Mouse (Mus musculus) brain, embryonic 18.5 days (tissue): ENCODE measurements at regions not wholly inside any gene's neighbourhood (a gene's known extent, or its start where the extent isn't known, plus 50 kb on each side); places are given as distances from the start of the nearest gene placed in this dataset.

Experiments used
- DNase-seq: peaks from one replicate; pipeline ENCODE4 v3.0.0-alpha.2; 2012; ENCODE audit warnings: low read depth, low spot score

GRCm38 (mm10) chr3:102574320-102574719 lies 104.6 kb downstream of the Ngf start:
- DNase-seq: no peak

GRCm38 (mm10) chr3:102576896-102577295 lies 107.2 kb downstream of the Ngf start:
- no peak for DNase-seq

DNA sequence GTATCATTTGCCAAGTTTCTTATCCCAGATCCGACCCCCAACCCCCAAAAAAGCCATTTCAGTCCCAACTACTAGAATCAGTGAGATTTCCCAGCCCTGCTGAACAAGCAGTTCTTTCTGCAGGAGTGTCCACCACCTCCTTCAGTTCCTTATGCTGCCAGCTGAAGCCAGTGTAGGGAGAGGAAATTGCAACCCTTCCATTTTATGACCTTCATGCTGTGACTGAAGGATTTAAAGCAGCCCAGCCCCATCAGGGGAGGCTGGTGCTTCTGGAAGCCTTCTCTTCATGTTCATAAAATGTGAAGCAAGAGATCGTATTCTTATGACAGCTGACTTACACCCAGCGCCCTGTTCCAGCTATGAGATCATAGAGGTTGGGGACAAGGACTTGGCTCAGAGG lies 112.1 kb downstream of the Ngf start:
- no peak for DNase-seq

DNA sequence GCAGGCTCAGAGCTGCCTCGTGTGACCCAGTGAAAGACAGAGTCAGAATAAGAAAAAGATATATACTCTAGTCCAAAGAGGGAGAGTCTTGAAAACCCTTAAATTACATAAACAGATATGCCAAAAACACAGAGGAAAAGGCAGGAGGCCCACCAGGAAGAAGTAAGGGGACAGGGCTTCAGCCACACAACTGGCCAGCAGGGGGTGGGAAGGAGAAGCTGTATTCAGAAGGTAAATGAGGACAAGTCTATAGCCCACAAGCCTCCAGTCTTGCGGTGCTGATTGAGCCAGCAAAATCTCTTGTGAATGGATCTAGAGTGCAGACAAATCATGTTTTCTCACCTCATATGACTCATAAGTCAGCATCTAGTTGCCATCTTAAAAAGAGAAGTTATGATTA lies 115.4 kb downstream of the Ngf start:
- DNase-seq: no peak

DNA sequence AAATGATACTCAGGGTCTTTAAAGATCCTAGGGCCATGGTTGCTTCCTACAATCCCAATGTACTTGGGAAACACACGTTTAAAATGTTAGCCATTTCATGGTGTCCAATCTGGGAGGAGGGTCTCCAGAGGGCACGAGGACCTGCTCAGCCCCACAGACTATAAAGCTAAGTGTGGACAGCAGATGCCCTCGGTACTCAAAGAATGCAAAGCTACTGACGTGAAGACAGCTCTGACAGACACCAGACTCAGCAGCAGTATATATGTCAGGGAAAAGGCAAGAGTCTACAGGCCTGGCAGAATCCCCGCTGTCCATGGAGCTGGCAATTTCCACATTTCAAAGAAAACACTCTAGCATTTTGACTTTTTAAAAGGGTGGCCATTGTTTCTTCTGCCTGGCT lies 116.5 kb downstream of the Ngf start:
- no peak for DNase-seq

GRCm38 (mm10) chr3:102592041-102592440 lies 122.3 kb downstream of the Ngf start:
- DNase-seq: no peak

DNA sequence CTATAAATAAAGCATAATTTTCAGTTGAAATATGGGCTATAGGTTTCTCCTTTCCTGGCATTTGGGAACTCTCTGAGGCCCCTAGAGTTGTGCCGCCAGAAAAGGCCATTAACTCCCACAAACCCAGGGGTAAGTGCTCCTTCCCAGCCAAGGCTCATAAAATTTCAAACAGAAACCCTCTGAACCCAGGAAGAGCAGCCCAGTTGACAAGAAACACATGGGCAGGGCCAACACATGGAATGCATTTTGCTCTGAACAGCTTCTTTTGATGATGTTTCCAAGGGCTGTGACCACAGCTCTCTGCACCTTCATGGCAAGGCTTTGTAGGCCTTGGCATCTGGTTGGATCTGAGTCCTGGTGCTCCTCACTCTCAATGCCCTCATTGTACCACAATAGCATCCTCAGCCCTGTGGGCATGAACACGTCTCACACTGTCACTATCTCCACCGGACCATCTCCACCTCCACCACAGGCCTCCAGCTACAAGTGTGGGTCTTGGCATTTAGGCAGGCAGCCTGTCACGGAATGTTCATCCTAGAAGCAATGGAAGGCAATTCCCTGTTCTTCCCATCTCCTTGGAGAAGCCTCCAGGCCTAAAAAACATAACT lies 127.3 kb downstream of the Ngf start:
- no peak for DNase-seq

DNA sequence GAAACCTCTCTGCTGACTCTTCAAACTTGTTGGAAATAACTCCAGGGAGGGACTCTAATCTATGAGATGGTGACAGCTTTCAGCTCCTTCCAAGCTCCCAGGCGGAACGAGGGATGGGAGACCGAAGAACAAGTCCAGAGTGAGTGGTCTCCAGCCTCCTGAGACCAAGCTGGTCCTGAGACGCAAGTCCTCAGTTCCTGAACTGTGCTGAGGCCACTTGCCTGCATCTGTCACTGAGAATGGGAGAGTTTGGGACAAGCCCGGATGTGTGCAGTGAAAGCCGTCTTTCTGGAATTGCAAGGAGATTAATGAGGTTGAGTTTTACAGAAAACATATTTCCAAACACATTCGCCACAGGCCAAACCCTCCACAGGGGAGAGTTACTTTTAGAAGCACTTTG lies 129.3 kb downstream of the Ngf start:
- no peak for DNase-seq

- no peak for DNase-seq
Measured at GRCm38 (mm10) chr3:102602766-102603165, 131.6 kb upstream of the Tspan2 start.

DNA sequence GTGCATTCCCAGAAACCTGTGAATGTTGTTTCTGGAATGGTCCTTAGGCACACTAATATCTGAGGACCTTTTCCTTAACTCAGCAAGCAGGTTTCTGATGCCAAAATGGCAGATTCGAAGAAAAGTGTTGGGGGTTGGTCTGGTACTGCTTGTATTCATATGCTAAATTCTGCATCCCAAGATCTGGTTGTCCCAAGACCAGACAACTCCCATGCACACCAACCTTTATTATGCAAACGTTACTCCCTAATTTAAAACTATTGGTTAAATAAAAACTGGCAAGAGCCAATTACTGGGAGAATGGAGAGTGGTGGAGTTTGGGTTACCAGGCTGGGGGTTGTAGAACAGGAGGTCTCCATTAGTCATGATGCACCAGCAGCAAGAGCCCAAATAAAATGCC lies 129.0 kb upstream of the Tspan2 start:
- no peak for DNase-seq

DNA sequence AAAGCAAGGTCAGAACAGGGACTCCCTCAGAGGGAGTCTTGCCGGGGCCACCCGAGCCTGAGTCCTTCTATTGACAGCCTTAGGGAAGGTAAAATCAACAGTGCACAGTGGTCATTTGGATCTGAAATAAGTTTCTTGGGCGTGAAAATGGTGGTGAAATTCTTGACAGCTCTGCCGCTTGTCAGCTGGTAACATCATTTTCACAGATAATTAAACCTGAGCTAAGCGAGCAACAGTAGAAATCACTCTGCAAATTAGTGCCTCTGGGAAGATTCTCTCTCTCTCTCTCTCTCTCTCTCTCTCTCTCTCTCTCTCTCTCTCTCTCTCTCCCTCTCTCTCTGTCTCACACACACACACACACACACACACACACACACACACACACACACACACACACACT lies 123.4 kb upstream of the Tspan2 start:
- DNase-seq: no peak

DNA sequence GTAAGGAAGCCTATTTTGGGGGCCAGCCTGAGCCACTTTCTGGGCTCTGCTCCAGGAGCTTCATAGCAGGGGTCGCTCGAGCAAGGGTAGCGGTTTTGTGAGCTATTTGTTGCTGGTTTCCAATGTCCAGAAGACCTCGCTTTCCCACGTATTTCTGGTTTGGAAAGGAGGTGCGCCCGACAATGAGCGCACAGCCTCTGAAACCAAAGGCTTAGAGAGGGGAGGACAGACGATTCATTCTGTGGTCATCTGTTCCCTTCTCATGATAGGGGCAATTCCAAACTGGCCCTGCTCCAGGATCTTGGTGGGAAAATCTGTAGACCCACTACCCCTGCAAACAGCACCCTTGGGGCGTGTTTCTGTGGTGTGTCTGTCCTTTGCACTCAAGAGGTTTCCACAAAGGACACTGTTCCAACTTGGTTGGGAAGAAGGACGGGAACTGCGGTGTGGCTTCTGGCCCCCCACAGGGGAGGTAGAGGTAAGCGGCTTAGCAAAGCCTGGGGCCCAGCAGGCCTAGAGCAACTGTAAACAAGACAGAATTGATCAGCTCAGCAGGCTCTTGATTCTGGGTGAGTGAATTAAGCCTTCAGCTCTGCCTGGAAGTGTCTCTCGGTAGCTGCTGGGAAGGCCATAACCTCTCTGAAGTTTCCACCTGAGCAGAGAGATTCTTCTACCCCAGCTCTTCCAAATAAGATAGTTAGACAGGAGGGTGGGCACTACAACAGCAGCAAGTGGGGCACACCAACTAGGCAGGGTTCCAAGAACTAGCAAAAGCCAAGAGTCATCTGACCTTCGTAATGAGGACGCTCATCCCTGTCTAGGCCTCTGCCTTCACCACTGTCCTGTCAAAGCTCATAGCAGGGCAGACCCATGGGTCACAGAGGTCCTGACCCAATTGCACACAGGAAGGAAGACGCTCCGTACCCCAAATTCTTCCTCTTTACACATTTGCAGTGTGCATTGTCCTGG lies 122.6 kb upstream of the Tspan2 start:
- DNase-seq: no peak

DNA sequence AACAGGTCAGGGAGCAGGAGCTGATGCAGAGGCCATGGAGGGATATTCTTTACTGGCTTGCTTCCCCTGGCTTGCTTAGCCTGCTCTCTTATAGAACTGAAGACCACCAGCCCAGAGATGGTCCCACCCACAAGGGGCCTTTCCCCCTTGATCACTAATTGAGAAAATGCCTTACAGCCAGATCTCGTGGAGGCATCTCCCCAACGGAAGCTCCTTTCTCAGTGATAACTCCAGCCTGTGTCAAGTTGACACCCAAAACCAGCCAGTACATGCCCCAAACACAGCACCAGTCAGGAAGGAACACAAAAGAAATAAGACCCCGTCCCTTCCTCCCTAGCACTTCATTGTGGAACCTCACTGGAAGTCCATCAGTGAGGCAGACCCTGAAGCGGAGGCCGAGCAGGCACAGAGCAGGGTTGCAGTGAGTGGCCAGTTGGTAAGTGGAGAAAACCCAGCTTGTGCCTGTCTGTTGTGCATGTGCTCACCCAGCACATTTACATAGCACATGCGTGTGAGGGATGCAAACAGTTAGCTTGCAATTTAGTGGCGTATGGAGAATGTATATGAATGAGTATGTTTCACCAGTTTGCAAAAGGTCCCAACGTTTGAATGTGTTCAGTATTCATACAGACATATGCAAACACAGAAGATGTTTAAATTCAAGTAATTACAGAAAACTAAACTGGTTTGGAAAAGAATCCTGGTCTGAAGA lies 114.5 kb upstream of the Tspan2 start:
- no peak for DNase-seq

DNA sequence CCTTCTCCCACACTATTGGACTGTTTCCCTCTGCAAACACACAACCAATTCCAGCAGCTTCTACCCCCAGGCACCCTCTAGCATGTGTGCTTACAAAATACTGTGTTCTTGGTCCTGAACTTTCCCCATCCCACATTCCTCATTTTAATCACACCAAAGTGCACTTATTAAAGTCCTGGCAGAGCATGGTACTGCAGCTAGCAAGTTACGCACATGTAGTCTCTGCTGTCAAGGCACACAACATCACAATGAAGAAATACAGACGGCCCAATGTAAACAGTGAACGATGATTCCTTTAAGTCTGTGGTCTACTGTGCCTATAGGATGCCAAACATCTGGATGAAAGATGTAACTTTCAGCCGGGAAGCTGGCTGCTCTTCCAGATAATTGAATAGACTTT lies 98.3 kb upstream of the Tspan2 start:
- no peak for DNase-seq

DNA sequence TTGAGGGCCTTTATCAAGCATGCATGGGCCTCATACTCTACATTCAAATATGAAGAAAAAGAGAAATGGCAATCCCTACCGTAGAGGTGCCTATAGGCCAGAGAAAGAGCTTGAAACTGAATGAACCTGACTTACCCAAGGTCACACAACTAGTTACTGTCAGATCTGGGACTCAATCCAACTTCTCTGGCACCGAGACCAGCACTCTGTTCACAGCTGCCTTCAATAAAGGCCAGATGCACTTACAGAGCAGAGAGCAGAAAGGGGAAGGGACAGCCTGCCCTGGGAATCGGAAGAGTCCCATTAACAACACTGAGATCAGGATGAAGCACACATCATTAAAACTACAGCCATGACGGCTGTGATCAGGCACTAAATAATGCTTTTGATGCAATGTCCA lies 97.7 kb upstream of the Tspan2 start:
- DNase-seq: no peak

- DNase-seq: peak; percentile 51
Measured at GRCm38 (mm10) chr3:102644276-102644940, 89.9 kb upstream of the Tspan2 start.

DNA sequence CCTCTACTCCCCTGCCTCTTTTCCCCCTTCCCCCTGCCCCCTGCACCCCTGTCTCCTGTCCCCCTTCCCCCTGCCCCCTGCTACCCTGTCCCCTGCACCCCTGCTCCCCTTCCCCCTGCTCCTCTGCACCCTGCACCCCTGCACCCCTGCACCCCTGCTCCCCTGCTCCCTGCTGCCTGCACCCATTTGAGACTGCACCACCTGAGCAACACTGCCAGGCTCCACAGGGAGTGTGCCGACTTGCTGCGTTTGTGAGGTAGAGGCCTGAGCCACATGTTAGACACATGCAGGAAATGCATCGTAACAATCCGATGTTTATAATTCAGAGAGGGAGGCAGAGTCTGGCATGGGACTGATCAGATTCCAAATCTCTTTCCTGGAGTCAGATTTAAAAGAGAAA lies 85.9 kb upstream of the Tspan2 start:
- DNase-seq: no peak

DNA sequence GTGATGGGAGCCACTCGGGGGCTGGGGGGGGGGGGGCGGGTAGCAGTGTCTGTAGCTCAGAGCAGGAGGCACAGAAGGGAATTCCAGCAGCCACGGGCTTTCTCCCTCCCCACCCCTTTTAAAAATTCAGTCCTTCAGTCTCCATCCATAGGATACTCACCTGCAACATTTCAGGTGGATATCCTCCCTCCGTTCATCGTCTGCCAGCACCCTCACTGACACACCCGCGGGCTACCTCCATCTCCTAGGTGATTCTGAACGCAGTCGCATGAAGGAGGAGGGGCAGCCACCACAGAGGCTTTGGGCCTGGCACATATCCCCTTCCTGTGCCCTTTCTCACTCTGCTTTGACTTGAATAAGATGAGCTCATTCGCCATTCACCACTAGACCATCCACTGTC lies 79.4 kb upstream of the Tspan2 start:
- no peak for DNase-seq

DNA sequence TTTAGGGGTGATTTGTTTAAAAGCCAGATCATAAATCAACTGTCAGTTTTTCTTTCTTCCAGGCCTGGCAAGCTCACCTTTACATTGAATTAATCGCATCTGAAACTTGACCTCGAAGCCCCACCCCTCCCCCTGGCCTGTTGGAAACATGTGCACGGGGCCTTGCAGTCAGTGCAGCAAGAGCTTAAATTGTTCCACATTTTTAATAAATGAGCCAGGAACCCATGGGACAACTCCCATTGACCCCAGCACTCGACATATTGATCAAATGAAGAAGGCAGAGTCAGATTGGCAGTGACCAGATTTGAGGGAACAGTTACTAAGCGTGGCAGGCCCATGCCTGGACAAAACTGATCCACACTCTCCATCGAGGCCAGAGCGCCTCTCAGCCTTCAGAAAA lies 77.2 kb upstream of the Tspan2 start:
- DNase-seq: no peak

DNA sequence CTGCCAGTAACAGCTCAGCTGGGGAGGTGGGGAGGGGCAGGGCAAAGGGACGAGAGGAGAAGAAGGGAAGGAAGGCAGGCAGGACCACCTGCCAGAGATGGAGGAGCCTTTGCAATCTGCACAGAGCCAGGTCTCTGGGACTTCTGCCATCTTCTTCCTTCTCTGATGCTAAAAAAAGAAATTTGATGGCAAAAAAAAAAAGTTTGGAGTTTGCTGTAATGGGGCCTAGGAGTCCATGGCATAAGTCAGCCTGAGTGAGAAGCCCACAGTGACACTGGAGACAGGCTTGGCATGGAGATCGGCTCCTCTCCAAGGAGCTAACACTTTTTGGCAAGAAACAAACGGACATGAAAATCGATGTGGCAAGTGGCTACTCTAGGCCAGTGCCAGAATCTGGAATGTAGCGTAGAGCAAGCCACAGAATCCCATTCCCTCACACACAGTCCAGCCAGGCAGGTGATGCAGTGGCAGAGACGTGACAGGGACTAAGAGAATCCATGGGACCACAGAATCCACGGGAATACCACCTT lies 76.7 kb upstream of the Tspan2 start:
- DNase-seq: no peak

DNA sequence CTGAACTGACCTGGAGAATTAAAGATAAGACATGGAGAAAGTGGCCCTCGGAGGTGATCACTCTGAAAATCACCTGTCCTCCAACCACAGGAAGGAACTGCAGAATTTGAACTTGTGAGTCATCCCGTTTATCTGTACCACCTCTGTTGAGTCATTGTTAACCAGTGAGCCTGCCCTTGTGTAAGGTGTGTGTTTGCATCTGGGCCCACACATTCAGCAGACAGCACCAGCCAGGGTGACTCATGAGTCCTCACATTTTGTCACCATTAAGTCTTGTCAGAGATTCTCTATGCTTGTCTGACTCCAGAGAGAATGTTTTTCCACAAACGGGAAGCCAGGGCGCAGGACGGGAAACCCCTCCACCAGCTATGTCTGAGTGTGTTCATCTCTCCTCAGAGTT lies 75.0 kb upstream of the Tspan2 start:
- DNase-seq: no peak

DNA sequence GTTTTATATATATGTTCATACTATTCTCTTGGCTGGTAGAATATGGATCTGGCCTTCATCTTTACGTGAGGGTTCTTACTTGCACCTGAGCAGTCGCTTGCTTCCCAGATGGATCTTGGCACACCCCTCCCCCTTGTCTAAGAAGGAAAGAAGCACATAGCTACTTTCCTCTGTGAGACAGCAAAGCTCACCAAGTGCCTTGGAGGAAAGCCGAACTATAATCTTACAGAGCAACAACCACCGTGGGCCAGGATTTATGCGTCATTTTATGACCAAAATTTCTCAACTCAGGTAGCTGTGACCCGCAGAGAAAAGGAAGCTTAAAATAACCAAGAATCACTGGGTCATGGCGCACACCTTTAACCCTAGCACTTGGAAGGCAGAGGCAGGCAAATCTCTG lies 73.0 kb upstream of the Tspan2 start:
- DNase-seq: no peak
